Comparison of ENCODE assay signal across 11 mouse cellular contexts in the genomic region with DNA sequence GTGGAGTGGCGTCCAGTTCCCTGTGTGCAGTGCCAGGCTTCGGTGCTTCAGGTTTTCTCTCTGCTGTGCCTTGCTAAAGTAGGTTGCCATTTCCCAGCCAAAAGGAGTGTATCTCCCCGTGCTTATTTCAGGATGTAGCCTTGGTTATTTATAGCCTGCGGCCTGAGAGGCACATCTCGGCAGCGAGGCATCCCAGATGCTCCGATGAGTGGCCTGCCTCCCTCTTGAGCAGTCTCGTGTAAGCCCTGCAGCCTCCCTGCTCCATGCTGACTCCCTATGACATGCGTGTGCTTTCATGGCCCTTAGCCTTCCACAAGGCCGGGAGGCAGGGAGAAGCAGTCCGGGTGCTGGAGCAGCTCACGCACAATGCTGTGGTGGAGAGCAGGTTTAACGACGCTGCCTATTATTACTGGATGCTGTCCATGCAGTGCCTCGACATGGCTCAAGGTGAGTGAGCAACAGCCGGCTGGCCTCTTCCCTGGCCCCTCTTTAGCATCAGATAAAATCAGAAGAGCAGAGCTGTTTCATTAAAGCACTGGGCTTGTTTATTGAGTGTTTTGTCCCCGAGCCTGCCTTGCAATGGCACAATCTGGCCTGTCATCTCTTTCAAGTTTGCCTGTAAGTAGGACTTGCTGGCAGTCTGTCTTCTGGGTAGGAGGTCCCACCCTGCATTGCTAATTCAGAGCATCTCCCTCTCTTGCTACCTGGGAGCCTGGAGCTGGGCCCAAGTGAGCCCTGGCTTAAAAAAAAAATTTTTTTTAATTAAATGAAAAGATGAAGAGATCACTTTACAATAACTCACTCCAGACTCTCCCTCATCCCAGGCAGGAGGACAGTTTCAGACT. TPM values are rescaled to one million over a fixed set of nuclear protein-coding genes. Genes with fewer than 3 reads are reported as not detected.
DNase-seq lines count a peak whose midpoint lies in the region; ATAC-seq and TF ChIP-seq lines count a peak whose summit lies in the region.
"Had no signal": no experiment of that assay in that cellular context is flagged by ENCODE, and none has a peak within 500 bp of the region (broad histone marks: within the 10 kb centered on the region; RNA-seq: fewer than 3 reads in every experiment).

No protein-coding gene starts in this region.

- H3K27me3 ChIP-seq in midbrain, embryonic 15.5 days (replicated peaks) = no peaks in the 10 kb centered on the region
- H3K27me3 ChIP-seq in midbrain, embryonic 14.5 days (ENCODE audit: control insufficient read depth, insufficient read depth, low read length) = no peaks in the 10 kb centered on the region
- no peaks in the 10 kb centered on the region for H3K27me3 ChIP-seq in heart, embryonic 14.5 days (ENCODE audit: control insufficient read depth, insufficient read depth, low read length)
- no peaks in the 10 kb centered on the region for H3K27me3 ChIP-seq in stomach, postnatal 0 days (ENCODE audit: control insufficient read depth, insufficient read depth, low read length)
- H3K27me3 ChIP-seq in lung, postnatal 0 days (replicated peaks; ENCODE audit: insufficient read depth, low read length) = no peaks in the 10 kb centered on the region
- H3K27me3 ChIP-seq: embryonic facial prominence, embryonic 15.5 days; limb, embryonic 12.5 days had no signal

- peaks cover 6% of the 10 kb centered on the region for H3K4me1 ChIP-seq in midbrain, embryonic 15.5 days
- H3K4me1 ChIP-seq in midbrain, embryonic 14.5 days (ENCODE audit: control insufficient read depth, insufficient read depth, low read length) = no peaks in the 10 kb centered on the region
- H3K4me1 ChIP-seq in heart, embryonic 14.5 days (ENCODE audit: control insufficient read depth in 2 of 2, insufficient read depth in 2 of 2, low read length in 2 of 2) = peaks cover 57 to 58% of the 10 kb centered on the region in 2 experiments
- no peaks in the 10 kb centered on the region for H3K4me1 ChIP-seq in stomach, postnatal 0 days (replicated peaks; ENCODE audit: control insufficient read depth, insufficient read depth)
- peaks cover 2% of the 10 kb centered on the region; the same call in 1 of the 2 replicates for H3K4me1 ChIP-seq in lung, postnatal 0 days (ENCODE audit: insufficient read depth, low read depth, low read length)
- H3K4me1 ChIP-seq: limb, embryonic 12.5 days had no signal

- TF ChIP-seq CTCF in stomach, postnatal 0 days (IDR thresholded peaks at IDR 0.05; ENCODE audit: low read depth) = no peak
- no peak for TF ChIP-seq CTCF in lung, postnatal 0 days (IDR thresholded peaks at IDR 0.05)

- TF ChIP-seq EP300 in stomach, postnatal 0 days (optimal IDR thresholded peaks at IDR 0.05) = no peak
- no peak for TF ChIP-seq EP300 in lung, postnatal 0 days (IDR thresholded peaks at IDR 0.05)

- 76% methylated on average over 17 of the region's 17 CpGs for WGBS in midbrain, embryonic 15.5 days
- WGBS in midbrain, embryonic 14.5 days = 81% methylated on average over 17 of the region's 17 CpGs
- 12% methylated on average over 17 of the region's 17 CpGs for WGBS in heart, embryonic 14.5 days
- 60% methylated on average over 17 of the region's 17 CpGs for WGBS in stomach, postnatal 0 days
- WGBS in lung, postnatal 0 days = 53% methylated on average over 17 of the region's 17 CpGs

- no peak overlapping the region for H3K4me3 ChIP-seq in midbrain, embryonic 15.5 days
- no peak overlapping the region for H3K4me3 ChIP-seq in midbrain, embryonic 14.5 days (replicated peaks; ENCODE audit: low read depth, low read length)
- H3K4me3 ChIP-seq in heart, embryonic 14.5 days (ENCODE audit: control insufficient read depth in 1 of 2, insufficient read depth in 1 of 2, low read depth in 1 of 2, low read length in 2 of 2) = no peak overlapping the region
- no peak overlapping the region for H3K4me3 ChIP-seq in stomach, postnatal 0 days (ENCODE audit: low read depth, low read length)
- H3K4me3 ChIP-seq in lung, postnatal 0 days (ENCODE audit: low read depth, low read length) = no peak overlapping the region
- H3K4me3 ChIP-seq: embryonic facial prominence, embryonic 15.5 days; limb, embryonic 12.5 days; myocyte had no signal

- no peaks in the 10 kb centered on the region for H3K9me3 ChIP-seq in midbrain, embryonic 15.5 days
- H3K9me3 ChIP-seq in midbrain, embryonic 14.5 days (ENCODE audit: control insufficient read depth, low read length) = no peaks in the 10 kb centered on the region
- no peaks in the 10 kb centered on the region for H3K9me3 ChIP-seq in heart, embryonic 14.5 days (ENCODE audit: control insufficient read depth, low read length)
- H3K9me3 ChIP-seq in stomach, postnatal 0 days (ENCODE audit: control insufficient read depth, low read length) = no peaks in the 10 kb centered on the region
- H3K9me3 ChIP-seq in lung, postnatal 0 days (ENCODE audit: low read length) = no peaks in the 10 kb centered on the region
- H3K9me3 ChIP-seq: embryonic facial prominence, embryonic 15.5 days; limb, embryonic 12.5 days had no signal

- H3K4me2 ChIP-seq in midbrain, embryonic 15.5 days = no peak overlapping the region
- H3K4me2 ChIP-seq in midbrain, embryonic 14.5 days (ENCODE audit: low read length) = no peak overlapping the region
- peak overlapping the region; percentile 44 for H3K4me2 ChIP-seq in heart, embryonic 14.5 days (ENCODE audit: low read length)
- no peak overlapping the region for H3K4me2 ChIP-seq in stomach, postnatal 0 days (replicated peaks; ENCODE audit: low read depth)
- H3K4me2 ChIP-seq in lung, postnatal 0 days (replicated peaks; ENCODE audit: low read depth, low read length) = no peak overlapping the region
- H3K4me2 ChIP-seq: embryonic facial prominence, embryonic 15.5 days; limb, embryonic 12.5 days had no signal

- no peak overlapping the region for H3K9ac ChIP-seq in midbrain, embryonic 15.5 days
- H3K9ac ChIP-seq in midbrain, embryonic 14.5 days (replicated peaks; ENCODE audit: low read length) = no peak overlapping the region
- peak overlapping the region; percentile 52 for H3K9ac ChIP-seq in heart, embryonic 14.5 days (ENCODE audit: low read length)
- H3K9ac ChIP-seq in stomach, postnatal 0 days (ENCODE audit: low read length) = no peak overlapping the region
- H3K9ac ChIP-seq in lung, postnatal 0 days (replicated peaks; ENCODE audit: low read depth) = no peak overlapping the region
- H3K9ac ChIP-seq: embryonic facial prominence, embryonic 15.5 days; limb, embryonic 12.5 days had no signal

- H3K27ac ChIP-seq in midbrain, embryonic 15.5 days = 0 out of 2 replicates have a peak overlapping the region, but pooled peaks have one; percentile 1
- H3K27ac ChIP-seq in midbrain, embryonic 14.5 days (replicated peaks; ENCODE audit: low read depth, low read length) = no peak overlapping the region
- H3K27ac ChIP-seq in heart, embryonic 14.5 days (replicated peaks in 1 of 2; ENCODE audit: control insufficient read depth in 1 of 2, insufficient read depth in 1 of 2, low read depth in 2 of 2, low read length in 2 of 2) = peak overlapping the region; percentile 84 to 88
- H3K27ac ChIP-seq in stomach, postnatal 0 days (replicated peaks) = no peak overlapping the region
- no peak overlapping the region for H3K27ac ChIP-seq in lung, postnatal 0 days (ENCODE audit: low read length)
- H3K27ac ChIP-seq: embryonic facial prominence, embryonic 15.5 days; limb, embryonic 12.5 days had no signal

- peak; percentile 53 for ATAC-seq in frontal cortex, adult (ENCODE audit: low TSS enrichment)
- ATAC-seq in midbrain, embryonic 15.5 days (replicated peaks) = no peak
- no peak for ATAC-seq in midbrain, embryonic 14.5 days (ENCODE audit: low FRiP score, low TSS enrichment)
- ATAC-seq in heart, embryonic 14.5 days (ENCODE audit: insufficient number of reproducible peaks, insufficient read depth, low FRiP score, low read depth) = peak; percentile 41; the same call in 1 of the 2 replicates
- no peak for ATAC-seq in stomach, postnatal 0 days (ENCODE audit: low FRiP score, low TSS enrichment)
- ATAC-seq in lung, postnatal 0 days = no peak

- no peaks in the 10 kb centered on the region for H3K36me3 ChIP-seq in midbrain, embryonic 15.5 days (replicated peaks)
- peaks cover 11% of the 10 kb centered on the region; the same call in 1 of the 2 replicates for H3K36me3 ChIP-seq in midbrain, embryonic 14.5 days (ENCODE audit: control insufficient read depth, insufficient read depth, low read length)
- 0 out of 2 replicates have a peak, but pooled peaks cover 5% of the 10 kb centered on the region for H3K36me3 ChIP-seq in heart, embryonic 14.5 days (ENCODE audit: control insufficient read depth, insufficient read depth, low read length)
- no peaks in the 10 kb centered on the region for H3K36me3 ChIP-seq in stomach, postnatal 0 days (ENCODE audit: control insufficient read depth, insufficient read depth, low read length)
- no peaks in the 10 kb centered on the region for H3K36me3 ChIP-seq in lung, postnatal 0 days (ENCODE audit: insufficient read depth, low read length)
- H3K36me3 ChIP-seq: embryonic facial prominence, embryonic 15.5 days had no signal

- no peak for DNase-seq in frontal cortex, postnatal 25 days (ENCODE audit: low spot score in 2 of 2)
- no peak for DNase-seq in midbrain, embryonic 14.5 days
- peak; percentile 46 for DNase-seq in right cerebral cortex, postnatal 14 days
- DNase-seq in stomach, postnatal 0 days (ENCODE audit: low spot score) = no peak
- no peak for DNase-seq in lung, postnatal 0 days (ENCODE audit: low spot score)

RNA-seq across cellular contexts. Expression of gene Rho, which starts 15.7 kb away (rescaled TPM):
- 0.18 and 0.49 TPM in 2 replicates for polyA plus RNA-seq in midbrain, embryonic 15.5 days (2015; fragmentation: Nextera tagmentation; extraction: Ambion mirVana)
- polyA plus RNA-seq in midbrain, embryonic 14.5 days (2014; fragmentation: Nextera tagmentation; extraction: Ambion mirVana) = 0.07 and 0.59 TPM in 2 replicates
- polyA plus RNA-seq in heart, embryonic 14.5 days (2014; fragmentation: Nextera tagmentation; extraction: Ambion mirVana) = 0.07 TPM in 1 of 2 replicates, not detected in the other
- polyA plus RNA-seq in stomach, postnatal 0 days (2015; fragmentation: Nextera tagmentation; extraction: Ambion mirVana) = 0.10 TPM in 2 replicates
- 0.04 TPM in 1 of 2 replicates, not detected in the other for polyA plus RNA-seq in lung, postnatal 0 days (2015; fragmentation: Nextera tagmentation; extraction: Ambion mirVana)

RNA-seq across cellular contexts. Expression of gene H1foo, which starts 28.9 kb away (rescaled TPM):
- polyA plus RNA-seq in midbrain, embryonic 15.5 days (2015; fragmentation: Nextera tagmentation; extraction: Ambion mirVana) = not detected in 2 replicates
- not detected in 2 replicates for polyA plus RNA-seq in midbrain, embryonic 14.5 days (2014; fragmentation: Nextera tagmentation; extraction: Ambion mirVana)
- not detected in 2 replicates for polyA plus RNA-seq in heart, embryonic 14.5 days (2014; fragmentation: Nextera tagmentation; extraction: Ambion mirVana)
- polyA plus RNA-seq in stomach, postnatal 0 days (2015; fragmentation: Nextera tagmentation; extraction: Ambion mirVana) = not detected in 2 replicates
- polyA plus RNA-seq in lung, postnatal 0 days (2015; fragmentation: Nextera tagmentation; extraction: Ambion mirVana) = not detected in 2 replicates
- polyA plus RNA-seq: embryonic facial prominence, embryonic 15.5 days; limb, embryonic 12.5 days; myocyte had no signal

Comparison
In these comparisons a context has a peak if more than half of its experiments do, and no peak if none do; other contexts are left out.
1. H3K27ac ChIP-seq: peak in midbrain, embryonic 15.5 days (single experiment) and heart, embryonic 14.5 days (2 of 2); none in midbrain, embryonic 14.5 days (single experiment), stomach, postnatal 0 days (single experiment) and lung, postnatal 0 days (single experiment).
2. ATAC-seq: peak in frontal cortex, adult (single experiment) and heart, embryonic 14.5 days (single experiment); none in midbrain, embryonic 15.5 days (single experiment), midbrain, embryonic 14.5 days (single experiment), stomach, postnatal 0 days (single experiment) and lung, postnatal 0 days (single experiment).